Mouse (Mus musculus): ENCODE measurements around the gene Mrpl20. TPM values are rescaled to one million over a fixed set of nuclear protein-coding genes. Genes with fewer than 3 reads are reported as not detected.

The Mrpl20 gene
- total RNA-seq (2021): 10 to 100 TPM; 82.3 to 93.0 TPM

- DNase-seq (ENCODE audit: extremely low spot score in 1 of 2, low spot score in 1 of 2): no peak
Measured at GRCm38 (mm10) chr4:155802741-155803339, at the start of gene Mrpl20. TSS of gene Mrpl20 (plus strand) at chr4:155802878.

- DNase-seq (ENCODE audit: extremely low spot score in 1 of 2, low spot score in 1 of 2): no peak
Measured at GRCm38 (mm10) chr4:155757011-155757410, 45.7 kb upstream of the Mrpl20 start.

- DNase-seq (ENCODE audit: extremely low spot score in 1 of 2, low spot score in 1 of 2): no peak
Measured at GRCm38 (mm10) chr4:155759862-155760612, 42.6 kb upstream of the Mrpl20 start.

GRCm38 (mm10) chr4:155760613-155761355, 41.9 kb upstream of the Mrpl20 start, which contains the start of gene Atad3a:
TSS of gene Atad3a (minus strand) at chr4:155761093.
- DNase-seq (ENCODE audit: extremely low spot score in 1 of 2, low spot score in 1 of 2): peak; percentile 96 to 97

- DNase-seq (ENCODE audit: extremely low spot score in 1 of 2, low spot score in 1 of 2): no peak
Measured at GRCm38 (mm10) chr4:155761356-155762099, 41.1 kb upstream of the Mrpl20 start.

- DNase-seq (ENCODE audit: extremely low spot score in 1 of 2, low spot score in 1 of 2): no peak
Measured at GRCm38 (mm10) chr4:155762357-155762756, 40.3 kb upstream of the Mrpl20 start.

- no peak for DNase-seq (ENCODE audit: extremely low spot score in 1 of 2, low spot score in 1 of 2)
Measured at GRCm38 (mm10) chr4:155769496-155769879, 33.2 kb upstream of the Mrpl20 start.

GRCm38 (mm10) chr4:155769880-155770512, 32.7 kb upstream of the Mrpl20 start:
- DNase-seq (ENCODE audit: extremely low spot score in 1 of 2, low spot score in 1 of 2): peak; percentile 90 to 95

GRCm38 (mm10) chr4:155770626-155771025, 32.1 kb upstream of the Mrpl20 start:
- no peak for DNase-seq (ENCODE audit: extremely low spot score in 1 of 2, low spot score in 1 of 2)

GRCm38 (mm10) chr4:155771706-155772105, 31.0 kb upstream of the Mrpl20 start:
- DNase-seq (ENCODE audit: extremely low spot score in 1 of 2, low spot score in 1 of 2): no peak

- DNase-seq (ENCODE audit: extremely low spot score in 1 of 2, low spot score in 1 of 2): no peak
Measured at GRCm38 (mm10) chr4:155772786-155773185, 29.9 kb upstream of the Mrpl20 start.

GRCm38 (mm10) chr4:155773335-155774078, 29.2 kb upstream of the Mrpl20 start:
- DNase-seq (ENCODE audit: extremely low spot score in 1 of 2, low spot score in 1 of 2): no peak

GRCm38 (mm10) chr4:155774280-155774754, 28.4 kb upstream of the Mrpl20 start, which contains the start of gene Vwa1:
TSS of gene Vwa1 (minus strand) at chr4:155774698.
- peak; percentile 69 to 71 for DNase-seq (ENCODE audit: extremely low spot score in 1 of 2, low spot score in 1 of 2)

- peak in 1 of 2 experiments; percentile 36 for DNase-seq (ENCODE audit: extremely low spot score in 1 of 2, low spot score in 1 of 2)
Measured at GRCm38 (mm10) chr4:155774971-155775740, 27.5 kb upstream of the Mrpl20 start.

GRCm38 (mm10) chr4:155775855-155776254, 26.8 kb upstream of the Mrpl20 start:
- DNase-seq (ENCODE audit: extremely low spot score in 1 of 2, low spot score in 1 of 2): no peak

- DNase-seq (ENCODE audit: extremely low spot score in 1 of 2, low spot score in 1 of 2): no peak
Measured at GRCm38 (mm10) chr4:155776704-155777335, 25.9 kb upstream of the Mrpl20 start.

GRCm38 (mm10) chr4:155777816-155778215, 24.9 kb upstream of the Mrpl20 start:
- DNase-seq (ENCODE audit: extremely low spot score in 1 of 2, low spot score in 1 of 2): no peak

GRCm38 (mm10) chr4:155779498-155779897, 23.2 kb upstream of the Mrpl20 start:
- no peak for DNase-seq (ENCODE audit: extremely low spot score in 1 of 2, low spot score in 1 of 2)
